Mouse (Mus musculus) urinary bladder, postnatal 36 days (tissue): ENCODE results near the gene Lingo1.

Source experiments
- DNase-seq, 2 experiments: peaks; one replicate each; pipeline ENCODE4 v3.0.0; 2022; ENCODE audit warnings: low spot score in 2 of 2, mixed read lengths in 1 of 2

Lingo1 gene

DNA sequence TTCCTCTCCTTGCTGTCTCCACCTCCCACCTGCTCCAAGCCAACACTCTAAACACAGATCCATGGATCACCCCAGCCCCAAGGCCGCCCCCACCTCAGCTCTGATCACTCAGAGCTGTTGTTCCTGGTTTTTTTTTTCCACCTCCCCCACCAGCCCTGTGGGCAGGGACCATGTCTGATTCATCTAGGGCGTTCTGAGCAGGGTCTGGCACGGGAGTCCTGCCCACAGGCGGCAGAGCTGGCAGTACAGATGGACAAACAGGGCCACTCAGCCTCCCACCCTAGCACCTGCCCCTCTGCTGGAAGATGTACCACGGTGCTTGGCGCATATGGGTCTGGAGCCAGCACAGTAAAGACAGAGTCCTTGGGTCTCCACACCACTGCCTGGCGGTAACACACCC, 114.3 kb downstream of the Lingo1 start:
- DNase-seq = no peak

GRCm38 (mm10) chr9:56678929-56679681, 117.2 kb downstream of the Lingo1 start:
- no peak for DNase-seq

DNA sequence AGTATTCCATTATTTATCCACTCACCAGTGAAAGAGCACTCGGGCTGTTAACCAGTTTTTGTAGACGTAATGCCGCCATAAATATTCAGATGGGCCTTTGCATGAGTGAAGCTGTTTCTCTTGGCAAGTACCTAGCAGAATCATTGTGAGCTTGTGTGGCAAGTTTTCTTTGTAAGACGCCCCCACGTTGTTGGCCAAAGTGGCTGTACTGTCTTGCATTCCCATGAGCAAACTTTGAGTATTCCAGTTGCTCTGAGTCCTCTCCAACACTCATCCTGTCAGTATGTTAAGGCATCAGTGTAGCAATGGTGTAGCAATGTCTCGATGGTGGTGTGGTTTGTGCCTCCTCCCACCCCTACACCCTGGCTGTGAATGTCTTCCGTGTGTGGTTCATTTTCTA, 120.6 kb downstream of the Lingo1 start:
- DNase-seq = no peak

- DNase-seq = no peak
Observed at GRCm38 (mm10) chr9:56669605-56670221, 126.6 kb downstream of the Lingo1 start.

DNA sequence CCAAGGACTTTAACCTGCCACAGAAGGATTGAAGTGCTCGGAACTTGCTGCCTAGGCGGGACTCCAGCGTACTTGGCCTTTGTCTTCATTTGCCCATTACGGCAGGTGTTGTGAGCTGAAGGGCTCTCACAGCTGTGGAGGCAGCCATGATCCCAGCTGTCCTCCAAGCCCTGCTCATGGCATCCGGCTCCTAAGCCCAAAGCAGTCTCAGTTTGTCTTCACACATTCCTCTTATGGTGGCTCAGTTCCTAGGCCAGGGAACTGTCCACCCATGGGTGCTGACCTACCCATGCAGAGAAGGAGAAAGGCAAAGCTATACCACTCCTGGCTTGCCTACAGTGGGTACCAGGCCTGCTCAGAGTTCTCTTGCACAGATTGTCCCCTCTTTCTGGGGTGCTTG, 132.1 kb downstream of the Lingo1 start:
- no peak for DNase-seq

DNA sequence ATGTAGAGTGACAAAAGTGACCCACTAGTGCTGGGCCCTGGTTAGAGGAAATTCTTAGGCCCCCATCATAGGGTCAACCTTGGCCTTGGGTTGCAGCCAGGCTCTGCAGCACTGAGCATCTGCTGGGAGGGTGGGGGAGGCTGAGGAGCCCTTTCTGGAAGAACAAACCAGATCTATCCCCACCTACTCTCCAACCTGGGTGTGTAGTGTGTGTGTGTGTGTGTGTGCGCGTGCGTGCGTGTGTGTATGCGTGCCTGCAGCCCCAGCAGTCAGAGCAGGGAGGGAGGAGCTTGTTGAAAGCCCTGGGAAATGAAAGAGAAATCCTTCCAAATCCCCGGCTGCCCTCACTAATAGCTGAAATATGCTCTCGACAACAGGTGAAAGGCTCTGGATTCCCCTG, 133.3 kb downstream of the Lingo1 start:
- no peak for DNase-seq

DNA sequence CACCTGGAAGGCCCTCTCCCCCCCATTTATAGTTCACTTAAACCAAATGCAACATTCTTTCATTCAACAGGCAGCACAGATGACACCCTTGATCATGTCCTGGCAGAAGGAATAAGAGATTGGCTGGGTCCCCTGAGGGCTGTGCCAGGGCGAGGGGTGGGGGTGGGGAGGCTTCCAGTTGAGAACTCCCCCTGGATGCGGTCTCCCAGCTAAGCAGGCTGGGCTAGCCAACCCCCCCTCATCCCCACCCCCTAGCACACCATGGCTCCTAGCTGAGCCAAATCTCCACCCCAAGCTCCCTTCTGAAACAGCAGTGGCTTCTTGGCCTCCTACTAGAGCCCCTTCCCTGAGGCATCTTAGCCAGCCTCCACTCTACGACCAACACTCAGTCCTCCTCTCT, 133.9 kb downstream of the Lingo1 start:
- DNase-seq = no peak

GRCm38 (mm10) chr9:56661217-56661840, 134.9 kb downstream of the Lingo1 start:
- DNase-seq = no peak

- DNase-seq = no peak
Observed at GRCm38 (mm10) chr9:56658580-56658979, 137.7 kb downstream of the Lingo1 start.

DNA sequence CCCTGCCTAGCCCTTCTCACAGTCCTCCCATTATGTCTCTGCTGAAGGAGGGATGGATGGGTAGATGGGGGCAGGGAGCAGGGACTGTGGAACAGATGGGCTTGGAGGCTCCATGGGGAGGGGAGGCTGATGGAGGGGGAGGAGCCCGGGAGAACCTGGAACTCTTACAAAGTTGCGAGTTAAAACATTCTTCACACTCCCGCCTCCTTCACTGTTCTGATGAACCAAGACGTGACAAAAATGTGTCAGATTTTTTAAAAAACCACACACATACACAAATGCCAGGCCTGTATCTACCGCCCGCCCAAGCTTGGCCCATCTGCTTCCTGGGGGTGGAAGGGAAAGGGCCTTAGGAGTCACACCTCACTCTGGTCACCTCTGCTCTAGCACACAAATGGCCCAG, 138.3 kb downstream of the Lingo1 start:
- no peak for DNase-seq

- no peak for DNase-seq
Observed at GRCm38 (mm10) chr9:56656766-56657542, 139.3 kb downstream of the Lingo1 start.

- DNase-seq = no peak
Observed at GRCm38 (mm10) chr9:56655167-56655566, 141.1 kb downstream of the Lingo1 start.

GRCm38 (mm10) chr9:56652551-56652950, 143.7 kb downstream of the Lingo1 start:
- DNase-seq = no peak

DNA sequence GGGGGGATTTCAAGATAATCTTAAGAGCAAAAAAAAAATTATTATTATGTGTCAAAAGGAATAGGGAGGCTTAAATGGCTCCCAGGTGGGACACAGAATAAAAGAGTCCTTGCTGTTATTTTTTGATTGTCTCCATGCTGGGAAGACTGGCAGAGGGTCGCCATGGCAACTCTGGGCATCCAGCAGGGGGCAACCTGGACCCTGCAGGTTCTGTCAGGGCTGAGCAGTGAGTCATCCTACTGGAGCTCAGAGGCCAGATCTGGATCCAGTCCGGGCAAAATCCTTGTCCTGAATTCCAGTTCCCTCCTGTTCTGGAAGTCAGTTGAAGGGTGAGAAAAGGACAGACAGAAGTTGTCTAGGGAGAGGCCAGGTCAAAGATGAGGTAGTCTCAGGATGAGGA, 144.7 kb downstream of the Lingo1 start:
- no peak for DNase-seq

DNA sequence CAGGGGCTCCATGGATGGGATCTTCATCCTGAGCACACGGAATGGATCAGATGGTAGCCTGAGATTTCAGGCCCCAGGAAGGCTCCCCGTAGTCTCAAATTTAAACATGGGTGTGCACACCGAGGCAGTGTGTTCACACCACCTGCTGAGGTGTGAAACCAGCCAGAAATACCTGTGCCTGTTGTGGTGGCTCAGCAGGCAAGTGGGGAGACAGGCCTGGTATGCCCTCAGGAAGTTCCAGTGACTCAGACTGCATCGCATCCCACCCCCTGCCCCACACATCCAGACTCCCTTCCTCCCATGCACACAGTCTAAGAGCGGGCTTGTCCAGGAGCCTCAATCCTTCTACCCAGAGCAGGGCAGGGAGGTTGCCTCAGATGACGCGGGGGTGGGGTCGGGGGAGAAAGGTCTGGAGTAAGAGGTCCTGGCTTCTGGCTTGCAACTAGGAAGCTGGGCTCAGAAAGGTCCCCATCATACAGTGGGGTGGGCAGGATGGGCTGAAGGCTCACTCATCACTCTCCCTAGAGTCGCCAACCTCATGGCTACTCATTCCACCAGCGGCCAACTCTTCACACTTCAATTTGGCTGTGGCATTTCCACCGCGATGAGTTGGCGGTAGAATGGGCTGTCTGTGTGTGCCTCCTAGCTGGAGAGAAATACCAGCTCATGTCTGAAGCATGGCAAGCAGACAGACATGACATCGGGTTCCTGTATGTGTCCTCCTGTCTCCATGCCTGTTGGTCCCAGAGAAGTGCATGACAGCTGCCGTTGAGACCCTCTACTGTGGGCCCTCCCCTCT, 149.8 kb downstream of the Lingo1 start:
- no peak for DNase-seq

DNA sequence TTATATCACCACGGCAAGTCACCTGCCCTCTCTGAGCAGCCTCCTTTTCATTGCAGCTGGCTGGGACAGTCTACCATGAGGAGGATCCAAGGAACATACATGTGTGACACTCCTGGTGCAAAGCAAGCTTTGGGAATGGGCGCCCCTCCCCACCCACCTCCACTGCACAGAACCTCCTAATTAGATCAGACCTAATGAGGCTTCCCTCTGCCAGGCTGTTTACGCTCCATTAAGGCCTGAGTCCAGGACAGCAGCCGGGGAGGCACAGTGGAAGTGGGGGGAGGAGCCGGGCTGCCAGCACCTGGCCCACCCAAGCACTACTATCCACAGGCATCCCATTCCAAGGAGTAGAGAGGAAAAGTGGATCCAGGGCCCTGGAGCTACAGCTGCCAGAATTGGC, 152.8 kb downstream of the Lingo1 start:
- no peak for DNase-seq

DNA sequence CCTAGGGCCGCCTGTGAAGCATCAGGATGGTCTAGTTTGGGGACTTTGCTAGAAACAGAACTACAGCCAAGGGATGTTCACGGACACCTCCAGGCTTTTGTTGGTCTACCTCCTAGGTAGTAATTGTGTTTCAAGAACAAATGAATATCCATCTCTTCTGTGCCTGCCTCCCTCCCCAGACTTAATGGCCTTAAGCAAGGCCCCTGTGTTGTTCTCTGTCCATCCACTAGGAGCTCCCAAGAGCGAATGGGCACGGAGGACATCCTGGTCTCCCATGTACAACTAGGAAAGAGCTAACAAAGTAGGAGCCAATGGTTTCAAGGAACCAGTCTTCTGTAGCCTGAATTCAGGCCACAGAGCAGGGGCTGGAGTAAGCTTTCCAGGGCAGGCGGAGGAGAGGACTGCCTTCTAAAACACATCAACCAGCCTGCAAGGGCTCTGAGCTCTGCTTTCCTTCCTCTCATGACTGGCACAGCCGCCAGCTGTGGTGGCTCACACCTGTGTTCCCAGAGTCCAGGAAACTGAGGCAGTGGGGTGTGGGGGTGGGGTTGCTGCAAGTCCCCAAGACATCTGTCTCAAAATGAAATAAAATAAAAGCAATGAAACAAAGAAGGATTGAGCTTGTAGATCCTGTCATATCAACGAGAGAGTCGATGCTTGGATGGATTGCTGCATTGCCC, 157.9 kb downstream of the Lingo1 start:
- no peak for DNase-seq

DNA sequence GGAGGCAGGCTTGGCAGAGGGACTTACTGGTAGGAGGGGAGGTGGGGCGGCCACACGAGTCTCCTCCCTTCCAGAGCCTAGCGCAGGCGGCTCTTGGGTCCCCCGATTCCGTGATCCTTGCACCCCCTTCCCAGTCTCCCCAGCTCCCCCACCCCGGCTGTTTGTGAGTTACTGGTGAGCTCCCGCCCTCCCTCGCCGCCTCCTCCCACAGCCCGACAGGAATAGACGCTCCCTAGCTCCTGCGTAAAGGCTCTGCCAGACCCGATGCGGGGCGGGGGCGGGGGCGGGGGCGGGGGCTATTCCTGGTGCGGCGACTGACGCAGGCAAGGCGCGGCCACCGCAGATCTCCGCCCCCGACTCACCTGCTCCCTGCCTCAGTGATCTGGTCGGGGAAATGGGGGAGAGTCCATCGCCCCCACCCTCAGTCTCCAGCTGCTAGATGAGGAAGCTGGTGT, 158.8 kb downstream of the Lingo1 start:
- peak in 1 of 2 experiments; percentile 11 for DNase-seq

DNA sequence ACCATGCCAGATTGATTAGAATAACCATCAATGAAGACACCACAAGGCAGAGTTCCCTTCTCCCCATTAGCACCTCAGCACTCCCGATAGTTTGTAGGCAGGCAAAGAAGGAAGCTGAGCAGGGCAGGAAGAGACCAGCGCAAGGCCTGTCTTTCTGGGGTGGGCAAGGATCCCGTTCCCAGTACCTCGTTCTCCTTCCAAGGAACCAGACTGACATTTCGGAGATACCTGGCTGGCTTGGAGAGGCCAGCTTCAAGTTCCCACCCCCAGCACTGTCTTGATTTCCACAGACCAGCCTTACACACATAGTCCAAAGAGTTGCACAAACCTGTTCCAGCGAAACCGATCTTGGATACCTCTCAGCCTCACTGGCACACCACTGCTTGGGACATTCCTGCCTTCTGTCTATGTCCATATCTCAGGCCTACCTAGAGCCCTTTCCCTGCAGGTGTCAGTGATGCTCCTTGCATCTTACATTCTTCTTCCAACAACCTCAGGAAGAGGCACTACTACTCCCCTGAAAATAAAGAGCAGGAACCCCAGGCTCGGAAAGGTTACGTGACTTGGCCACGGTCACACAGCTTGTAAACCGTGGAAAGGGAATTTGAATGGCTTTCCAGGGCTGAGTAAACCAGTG, 159.4 kb downstream of the Lingo1 start:
- no peak for DNase-seq

DNA sequence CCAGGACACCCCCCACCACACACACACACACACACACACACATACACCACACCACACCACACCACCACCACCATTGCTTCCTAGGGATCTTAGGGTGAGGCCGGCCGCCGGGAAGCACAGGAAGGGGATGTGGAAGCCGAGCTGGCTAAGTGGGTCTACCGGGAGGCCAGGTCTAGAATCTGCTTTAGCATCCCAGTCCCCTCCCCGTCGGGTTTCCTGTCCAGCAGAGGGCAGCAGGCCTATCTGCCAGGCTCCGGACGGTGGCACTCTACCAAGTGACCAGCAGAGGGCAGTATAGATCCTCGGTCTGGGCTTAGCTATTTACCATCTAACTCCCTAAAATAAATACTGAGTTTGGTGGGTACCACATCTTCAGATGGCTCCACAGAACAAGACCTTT, 160.1 kb downstream of the Lingo1 start:
- DNase-seq = peak; percentile 82 to 85
